Mouse (Mus musculus) embryonic fibroblast, embryonic 13.5 days (primary cell): ENCODE measurements around the gene Cfc1.
A peak's percentile ranks its signal among the peaks of the same experiment; 100 is the strongest.

ENCODE experiments used
- CTCF ChIP-seq: IDR thresholded peaks from 2 replicates; pipeline ENCODE4 v1.5.1; 2011; ENCODE audit warnings: mild to moderate bottlenecking, control low read depth, low read length, moderate library complexity, borderline replicate concordance; ENCODE audit not compliant: insufficient read depth
- POLR2A ChIP-seq: IDR thresholded peaks from 2 replicates; pipeline ENCODE4 v1.6.1; 2011; ENCODE audit warnings: low read depth, mild to moderate bottlenecking, control low read depth, low read length, moderate library complexity

DNA sequence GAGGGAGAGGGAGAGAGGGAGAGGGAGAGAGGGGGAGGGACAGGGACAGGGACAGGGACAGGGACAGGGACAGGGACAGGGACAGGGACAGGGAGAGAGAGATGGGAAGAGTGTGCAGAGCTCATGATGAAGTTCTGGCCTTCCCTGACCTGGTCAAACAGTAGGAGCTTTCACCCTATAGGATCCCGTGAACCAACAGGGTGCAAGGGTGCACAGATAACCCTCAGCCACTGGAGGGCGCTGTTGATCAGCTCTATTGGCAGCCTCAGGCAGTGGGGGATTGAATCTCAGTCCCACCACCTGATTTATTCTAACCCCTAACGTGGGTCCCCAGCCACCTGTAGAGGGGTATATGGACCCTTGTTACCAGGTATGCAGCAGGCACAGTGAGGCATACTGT is 24.4 kb upstream of the Cfc1 start:
- peak; percentile 52; the same call in 1 of the 2 replicates for TF ChIP-seq CTCF
- TF ChIP-seq POLR2A, result no peak
